Mouse (Mus musculus) v-Abl transformed pro-B cells (cell line): ENCODE data around the gene Btn1a1.

Experiments
- in situ Hi-C, 2 experiments: fragments of 400-800 bp; cut with MboI; formaldehyde crosslinking; loops; one replicate each; pipeline ENCODE4 v1.15.1; 2025; ENCODE audit not compliant: unreplicated experiment in 2 of 2

The Btn1a1 gene

GRCm38 (mm10) chr13:23488400-23489322 is 23.0 kb upstream of the Btn1a1 start, which contains the start of gene Btn2a2:
Btn2a2 (minus strand) TSS chr13:23488857.
- in situ Hi-C loops: no loop called here

- in situ Hi-C loops: no loop called here
Observed at GRCm38 (mm10) chr13:23485271-23485670, 19.6 kb upstream of the Btn1a1 start.

GRCm38 (mm10) chr13:23483153-23483552 is 17.5 kb upstream of the Btn1a1 start:
- in situ Hi-C loops: no loop called here

GRCm38 (mm10) chr13:23475658-23476057 is 10.0 kb upstream of the Btn1a1 start:
- in situ Hi-C loops: no loop called here

GRCm38 (mm10) chr13:23466911-23467310 is 1.2 kb upstream of the Btn1a1 start:
- in situ Hi-C loops: no loop called here

GRCm38 (mm10) chr13:23466306-23466705 is 605 bp upstream of the Btn1a1 start:
- in situ Hi-C loops: no loop called here

GRCm38 (mm10) chr13:23464841-23465366 is 797 bp downstream of the Btn1a1 start:
- in situ Hi-C loops: no loop called here

- in situ Hi-C loops: no loop called here
Observed at GRCm38 (mm10) chr13:23464224-23464637, 1.5 kb downstream of the Btn1a1 start.

GRCm38 (mm10) chr13:23463381-23464223 is 2.1 kb downstream of the Btn1a1 start:
- in situ Hi-C loops: no loop called here

- in situ Hi-C loops: no loop called here
Observed at GRCm38 (mm10) chr13:23462669-23463068, 3.0 kb downstream of the Btn1a1 start.

GRCm38 (mm10) chr13:23462063-23462462 is 3.6 kb downstream of the Btn1a1 start:
- in situ Hi-C loops: no loop called here

GRCm38 (mm10) chr13:23459264-23459846 is 6.3 kb downstream of the Btn1a1 start:
- in situ Hi-C loops: no loop called here

GRCm38 (mm10) chr13:23453926-23454325 is 11.8 kb downstream of the Btn1a1 start:
- in situ Hi-C loops: no loop called here

GRCm38 (mm10) chr13:23453362-23453862 is 12.3 kb downstream of the Btn1a1 start:
- in situ Hi-C loops: no loop called here

GRCm38 (mm10) chr13:23450398-23450797 is 15.3 kb downstream of the Btn1a1 start:
- in situ Hi-C loops: no loop called here

GRCm38 (mm10) chr13:23449235-23450095 is 16.2 kb downstream of the Btn1a1 start:
- in situ Hi-C loops: loop anchor here (5.0 to 25.0 kb wide), 2 partner anchors 68 to 1737 kb away; partner anchors contain the start of genes Hist1h2ai (in 2 of the 2), Hist1h2bl (in 2 of the 2), Hist1h2bm (in 2 of the 2) and Hist1h3h (in 2 of the 2)

GRCm38 (mm10) chr13:23448758-23449157 is 16.9 kb downstream of the Btn1a1 start:
- in situ Hi-C loops: loop anchor here (5.0 to 25.0 kb wide), 2 partner anchors 69 to 1736 kb away; partner anchors contain the start of genes Hist1h2ai (in 2 of the 2), Hist1h2bl (in 2 of the 2), Hist1h2bm (in 2 of the 2) and Hist1h3h (in 2 of the 2)

GRCm38 (mm10) chr13:23446498-23446952 is 19.2 kb downstream of the Btn1a1 start:
- in situ Hi-C loops: loop anchor here (5.0 to 25.0 kb wide), 2 partner anchors 71 to 1734 kb away; partner anchors contain the start of genes Hist1h2ai (in 2 of the 2), Hist1h2bl (in 2 of the 2), Hist1h2bm (in 2 of the 2) and Hist1h3h (in 2 of the 2)
